ENCODE assay signal across 27 mouse cellular contexts in genomic region chr5:92165976-92166375, GRCm38 (mm10). TPM values are rescaled to one million over a fixed set of nuclear protein-coding genes. Genes with fewer than 3 reads are reported as not detected.
DNase-seq lines count a peak whose midpoint lies in the region; ATAC-seq and TF ChIP-seq lines count a peak whose summit lies in the region.
"Had no signal": no experiment of that assay in that cellular context is flagged by ENCODE, and none has a peak within 500 bp of the region (broad histone marks: within the 10 kb centered on the region; RNA-seq: fewer than 3 reads in every experiment).

No protein-coding gene starts in this region.

- peaks cover 9% of the 10 kb centered on the region for H3K4me1 ChIP-seq in thymus, adult 2 months (replicated peaks; ENCODE audit: control insufficient read depth, insufficient read depth, low read length)
- H3K4me1 ChIP-seq: embryonic facial prominence, embryonic 15.5 days; forebrain, embryonic 10.5 days; heart, embryonic 13.5 days; hindbrain, embryonic 13.5 days had no signal

- peak overlapping the region; percentile 75 for H3K27ac ChIP-seq in thymus, adult 2 months (ENCODE audit: control insufficient read depth, insufficient read depth, low read length)
- H3K27ac ChIP-seq: embryonic facial prominence, embryonic 15.5 days; forebrain, embryonic 10.5 days; heart, embryonic 13.5 days; hindbrain, embryonic 13.5 days; hindbrain, postnatal 0 days had no signal

- TF ChIP-seq CTCF in thymus, adult 2 months (IDR thresholded peaks at IDR 0.05; ENCODE audit: borderline replicate concordance, control insufficient read depth, extremely low read depth, insufficient read depth, low read length, poor library complexity), result no peak

- H3K27me3 ChIP-seq in thymus, adult 2 months (ENCODE audit: control insufficient read depth, insufficient read depth, low read length), result no peaks in the 10 kb centered on the region
- H3K27me3 ChIP-seq: CH12.LX; embryonic facial prominence, embryonic 15.5 days; heart, embryonic 13.5 days; hindbrain, embryonic 13.5 days; Patski had no signal

- H3K36me3 ChIP-seq in thymus, adult 2 months (ENCODE audit: control insufficient read depth, insufficient read depth, low read length), result peaks cover 12% of the 10 kb centered on the region; the same call in 1 of the 2 replicates

- 25% methylated on average over 6 of the region's 6 CpGs for WGBS in thymus, adult 2 months

- ATAC-seq in hematopoietic stem cell, adult 5-6 weeks (replicated peaks in 1 of 2; ENCODE audit: insufficient read depth in 1 of 2, low FRiP score in 2 of 2, low TSS enrichment in 1 of 2, low read depth in 1 of 2, poor library complexity in 2 of 2, severe bottlenecking in 2 of 2), result peak; percentile 46 to 51; a peak in 1 of 4 replicates
- ATAC-seq: forebrain, embryonic 14.5 days; hindbrain, postnatal 0 days; Patski had no signal

- intact Hi-C loops in left cerebral cortex, postnatal 14 days (cut with DNase I), result no loop called here

- no peak overlapping the region for H3K4me3 ChIP-seq in thymus, adult 2 months (ENCODE audit: control insufficient read depth, insufficient read depth, low read length)
- H3K4me3 ChIP-seq: embryonic facial prominence, embryonic 15.5 days; erythroblast, embryonic 14.5 days; forebrain, embryonic 10.5 days; heart, embryonic 13.5 days; hindbrain, embryonic 13.5 days had no signal

- peak; percentile 31 for DNase-seq in thymus, adult 2 months
- no peak for DNase-seq in thymus, adult 18-20 months
- peak; percentile 62 for DNase-seq in CD4-positive helper T cell, adult 2 months (ENCODE audit: low read depth, low spot score)
- DNase-seq in testis, postnatal 14 days (ENCODE audit: low spot score), result no peak
- no peak for DNase-seq in frontal cortex, postnatal 36 days (ENCODE audit: low spot score in 2 of 2)
- DNase-seq in left cerebral cortex, postnatal 14 days (ENCODE audit: low spot score in 2 of 2), result no peak
- DNase-seq: adrenal gland, adult 2 months; adrenal gland, postnatal 25 days; cerebellum, adult 18-20 months; cerebellum, adult 9-11 months; cerebellum, postnatal 36 days; gastrocnemius, postnatal 36 days; heart, adult 11 months; heart, postnatal 36 days had no signal

- no peak for TF ChIP-seq POLR2A in thymus, adult 2 months (IDR thresholded peaks at IDR 0.05; ENCODE audit: control insufficient read depth, extremely low read depth, insufficient read depth, low read length, poor library complexity)

RNA-seq across cellular contexts. Expression of gene Uso1, which starts 28.2 kb away (rescaled TPM):
- 25.4 and 32.3 TPM in 2 replicates for polyA plus RNA-seq in thymus, adult 2 months (2012; rRNA removed)
- 9.9 and 21.3 TPM in 2 replicates for total RNA-seq in hematopoietic stem cell, adult 5-6 weeks (2017)
- 10 to 100 TPM; 65.8 to 66.1 TPM for total RNA-seq in left cerebral cortex, postnatal 14 days (2021)

RNA-seq across cellular contexts. Expression of gene U90926, which starts 49.2 kb away (rescaled TPM):
- polyA plus RNA-seq in thymus, adult 2 months (2012; rRNA removed), result 0.45 TPM in 1 of 2 replicates, not detected in the other
- total RNA-seq in hematopoietic stem cell, adult 5-6 weeks (2017), result not detected in 2 replicates
- total RNA-seq in left cerebral cortex, postnatal 14 days (2021), result not detected
- total RNA-seq: adrenal gland, adult 2 months; adrenal gland, postnatal 25 days; CH12.LX; gastrocnemius, adult 8-10 months; gastrocnemius, postnatal 36 days; heart, postnatal 36 days; hindbrain, postnatal 0 days had no signal
- polyA plus RNA-seq: adrenal gland, adult 2 months; embryonic facial prominence, embryonic 11.5 days; embryonic facial prominence, embryonic 15.5 days; erythroblast, embryonic 14.5 days; forebrain, embryonic 10.5 days; forebrain, embryonic 14.5 days; heart, embryonic 13.5 days; heart, postnatal 0 days; hindbrain, embryonic 13.5 days; hindbrain, postnatal 0 days had no signal

Comparison
In these comparisons a context has a peak if more than half of its experiments do, and no peak if none do; other contexts are left out.
1. DNase-seq: peak in thymus, adult 2 months (single experiment) and CD4-positive helper T cell, adult 2 months (single experiment); none in thymus, adult 18-20 months (0 of 2), testis, postnatal 14 days (single experiment), frontal cortex, postnatal 36 days (0 of 2) and left cerebral cortex, postnatal 14 days (0 of 2).